Mouse (Mus musculus): ENCODE measurements around the gene Stpg4. TPM values are rescaled to one million over a fixed set of nuclear protein-coding genes. Genes with fewer than 3 reads are reported as not detected.

Gene Stpg4
- polyA plus RNA-seq, 1 experiment, result 0.21 TPM

- H3K4me1 ChIP-seq (ENCODE audit: control insufficient read depth, insufficient read depth, insufficient read length), result no peaks in the 10 kb centered on the region
- peaks cover 28% of the 10 kb centered on the region for H3K36me3 ChIP-seq (ENCODE audit: control insufficient read depth, insufficient read depth, low read length)
- DNase-seq (ENCODE audit: low read depth in 1 of 2, low spot score in 2 of 2), result no peak
- H3K27me3 ChIP-seq (ENCODE audit: control insufficient read depth, insufficient read depth, low read length), result no peaks in the 10 kb centered on the region
- TF ChIP-seq CTCF (IDR thresholded peaks at IDR 0.05; ENCODE audit: extremely low read depth, insufficient read depth, insufficient read length, insufficient replicate concordance) (no peak), POLR2A (IDR thresholded peaks at IDR 0.05; ENCODE audit: low read depth, low read length) (no peak)
- WGBS, result 89% methylated on average over 8 of the region's 8 CpGs
- H3K27ac ChIP-seq (ENCODE audit: insufficient read depth, low read length), result no peak overlapping the region
- no peak overlapping the region for H3K4me3 ChIP-seq (ENCODE audit: extremely low read depth, insufficient read depth, insufficient read length)
Observed at GRCm38 (mm10) chr17:87355456-87355855, 72.1 kb downstream of the Stpg4 start.

GRCm38 (mm10) chr17:87353745-87354320 is 73.7 kb downstream of the Stpg4 start:
- Histone ChIP-seq H3K4me1 (ENCODE audit: control insufficient read depth, insufficient read depth, insufficient read length) (no peaks in the 10 kb centered on the region), H3K27ac (ENCODE audit: insufficient read depth, low read length) (no peak overlapping the region), H3K27me3 (ENCODE audit: control insufficient read depth, insufficient read depth, low read length) (no peaks in the 10 kb centered on the region), H3K4me3 (ENCODE audit: extremely low read depth, insufficient read depth, insufficient read length) (no peak overlapping the region), H3K36me3 (ENCODE audit: control insufficient read depth, insufficient read depth, low read length) (peaks cover 18% of the 10 kb centered on the region)
- WGBS, result 90% methylated on average over 8 of the region's 8 CpGs
- no peak for DNase-seq (ENCODE audit: low read depth in 1 of 2, low spot score in 2 of 2)
- TF ChIP-seq CTCF (IDR thresholded peaks at IDR 0.05; ENCODE audit: extremely low read depth, insufficient read depth, insufficient read length, insufficient replicate concordance) (no peak), POLR2A (IDR thresholded peaks at IDR 0.05; ENCODE audit: low read depth, low read length) (no peak)

- TF ChIP-seq CTCF (IDR thresholded peaks at IDR 0.05; ENCODE audit: extremely low read depth, insufficient read depth, insufficient read length, insufficient replicate concordance) (no peak), POLR2A (IDR thresholded peaks at IDR 0.05; ENCODE audit: low read depth, low read length) (no peak)
- H3K4me1 ChIP-seq (ENCODE audit: control insufficient read depth, insufficient read depth, insufficient read length), result no peaks in the 10 kb centered on the region
- H3K27me3 ChIP-seq (ENCODE audit: control insufficient read depth, insufficient read depth, low read length), result no peaks in the 10 kb centered on the region
- peaks cover 19% of the 10 kb centered on the region for H3K36me3 ChIP-seq (ENCODE audit: control insufficient read depth, insufficient read depth, low read length)
- WGBS, result 84% methylated on average over 1 of the region's 1 CpGs
- no peak for DNase-seq (ENCODE audit: low read depth in 1 of 2, low spot score in 2 of 2)
- H3K4me3 ChIP-seq (ENCODE audit: extremely low read depth, insufficient read depth, insufficient read length), result no peak overlapping the region
- no peak overlapping the region for H3K27ac ChIP-seq (ENCODE audit: insufficient read depth, low read length)
Observed at GRCm38 (mm10) chr17:87352898-87353225, 74.7 kb downstream of the Stpg4 start.

GRCm38 (mm10) chr17:87352106-87352897 is 75.2 kb downstream of the Stpg4 start:
- Histone ChIP-seq H3K27me3 (ENCODE audit: control insufficient read depth, insufficient read depth, low read length) (no peaks in the 10 kb centered on the region), H3K4me3 (ENCODE audit: extremely low read depth, insufficient read depth, insufficient read length) (no peak overlapping the region), H3K27ac (ENCODE audit: insufficient read depth, low read length) (no peak overlapping the region), H3K4me1 (ENCODE audit: control insufficient read depth, insufficient read depth, insufficient read length) (no peaks in the 10 kb centered on the region), H3K36me3 (ENCODE audit: control insufficient read depth, insufficient read depth, low read length) (peaks cover 21% of the 10 kb centered on the region)
- 61% methylated on average over 16 of the region's 16 CpGs for WGBS
- DNase-seq (ENCODE audit: low read depth in 1 of 2, low spot score in 2 of 2), result no peak
- no peak for TF ChIP-seq CTCF (IDR thresholded peaks at IDR 0.05; ENCODE audit: extremely low read depth, insufficient read depth, insufficient read length, insufficient replicate concordance)
- TF ChIP-seq POLR2A (IDR thresholded peaks at IDR 0.05; ENCODE audit: low read depth, low read length), result no peak

GRCm38 (mm10) chr17:87351241-87352105 is 76.1 kb downstream of the Stpg4 start:
- H3K27ac ChIP-seq (ENCODE audit: insufficient read depth, low read length), result no peak overlapping the region
- TF ChIP-seq POLR2A (IDR thresholded peaks at IDR 0.05; ENCODE audit: low read depth, low read length) (no peak), CTCF (IDR thresholded peaks at IDR 0.05; ENCODE audit: extremely low read depth, insufficient read depth, insufficient read length, insufficient replicate concordance) (no peak)
- no peaks in the 10 kb centered on the region for H3K4me1 ChIP-seq (ENCODE audit: control insufficient read depth, insufficient read depth, insufficient read length)
- WGBS, result 75% methylated on average over 20 of the region's 20 CpGs
- no peak overlapping the region for H3K4me3 ChIP-seq (ENCODE audit: extremely low read depth, insufficient read depth, insufficient read length)
- peaks cover 22% of the 10 kb centered on the region for H3K36me3 ChIP-seq (ENCODE audit: control insufficient read depth, insufficient read depth, low read length)
- no peaks in the 10 kb centered on the region for H3K27me3 ChIP-seq (ENCODE audit: control insufficient read depth, insufficient read depth, low read length)
- no peak for DNase-seq (ENCODE audit: low read depth in 1 of 2, low spot score in 2 of 2)

- no peak overlapping the region for H3K27ac ChIP-seq (ENCODE audit: insufficient read depth, low read length)
- H3K27me3 ChIP-seq (ENCODE audit: control insufficient read depth, insufficient read depth, low read length), result no peaks in the 10 kb centered on the region
- H3K36me3 ChIP-seq (ENCODE audit: control insufficient read depth, insufficient read depth, low read length), result peaks cover 20% of the 10 kb centered on the region
Observed at GRCm38 (mm10) chr17:87350471-87351240, 76.9 kb downstream of the Stpg4 start.

More at GRCm38 (mm10) chr17:87350471-87351240, 76.9 kb downstream of the Stpg4 start:
- 81% methylated on average over 13 of the region's 13 CpGs for WGBS
- no peaks in the 10 kb centered on the region for H3K4me1 ChIP-seq (ENCODE audit: control insufficient read depth, insufficient read depth, insufficient read length)
- H3K4me3 ChIP-seq (ENCODE audit: extremely low read depth, insufficient read depth, insufficient read length), result no peak overlapping the region
- TF ChIP-seq CTCF (IDR thresholded peaks at IDR 0.05; ENCODE audit: extremely low read depth, insufficient read depth, insufficient read length, insufficient replicate concordance) (no peak), POLR2A (IDR thresholded peaks at IDR 0.05; ENCODE audit: low read depth, low read length) (no peak)
- no peak for DNase-seq (ENCODE audit: low read depth in 1 of 2, low spot score in 2 of 2)

Measured in spleen, adult 2 months (tissue).